Mouse (Mus musculus) CH12F3 (cell line): ENCODE data around the gene Fkrp.

ENCODE experiments used
- in situ Hi-C: fragments of 300-500 bp; cut with MboI; formaldehyde crosslinking; loops from 2 replicates; pipeline ENCODE4 v1.14.3; 2020; ENCODE audit warnings: low sequenced_read_pairs

The Fkrp gene

GRCm38 (mm10) chr7:16816475-16817122, at the start of gene Fkrp:
TSS of gene Fkrp (minus strand) at chr7:16816732.
- in situ Hi-C loops = no loop called here

- in situ Hi-C loops = no loop called here
Measured at GRCm38 (mm10) chr7:16859902-16860651, 43.5 kb upstream of the Fkrp start.

- in situ Hi-C loops = no loop called here
Measured at GRCm38 (mm10) chr7:16858336-16858735, 41.8 kb upstream of the Fkrp start.

- in situ Hi-C loops = no loop called here
Measured at GRCm38 (mm10) chr7:16853302-16853831, 36.8 kb upstream of the Fkrp start.

GRCm38 (mm10) chr7:16851636-16852035, 35.1 kb upstream of the Fkrp start:
- in situ Hi-C loops = no loop called here

- in situ Hi-C loops = no loop called here
Measured at GRCm38 (mm10) chr7:16848579-16848978, 32.0 kb upstream of the Fkrp start.

GRCm38 (mm10) chr7:16847507-16847906, 31.0 kb upstream of the Fkrp start:
- in situ Hi-C loops = no loop called here

- in situ Hi-C loops = no loop called here
Measured at GRCm38 (mm10) chr7:16846775-16847174, 30.2 kb upstream of the Fkrp start.

GRCm38 (mm10) chr7:16845820-16846167, 29.3 kb upstream of the Fkrp start:
- in situ Hi-C loops = no loop called here

GRCm38 (mm10) chr7:16845072-16845819, 28.7 kb upstream of the Fkrp start:
- in situ Hi-C loops = no loop called here

- in situ Hi-C loops = no loop called here
Measured at GRCm38 (mm10) chr7:16844696-16845071, 28.2 kb upstream of the Fkrp start.

GRCm38 (mm10) chr7:16843441-16844171, 27.1 kb upstream of the Fkrp start:
- in situ Hi-C loops = no loop called here

- in situ Hi-C loops = no loop called here
Measured at GRCm38 (mm10) chr7:16842645-16843063, 26.1 kb upstream of the Fkrp start, which contains the start of gene Prkd2. TSS of gene Prkd2 (plus strand) at chr7:16842902.

GRCm38 (mm10) chr7:16841561-16842560, 25.3 kb upstream of the Fkrp start:
- in situ Hi-C loops = no loop called here

GRCm38 (mm10) chr7:16841078-16841477, 24.5 kb upstream of the Fkrp start:
- in situ Hi-C loops = no loop called here

- in situ Hi-C loops = no loop called here
Measured at GRCm38 (mm10) chr7:16840109-16840491, 23.6 kb upstream of the Fkrp start.

GRCm38 (mm10) chr7:16839427-16840108, 23.0 kb upstream of the Fkrp start:
- in situ Hi-C loops = no loop called here

GRCm38 (mm10) chr7:16838804-16839426, 22.4 kb upstream of the Fkrp start:
- in situ Hi-C loops = no loop called here
